In genomic region chr2:163437800-163438199, GRCm38 (mm10) we compare ENCODE assay signal across 13 mouse cellular contexts. TPM values are rescaled to one million over a fixed set of nuclear protein-coding genes. Genes with fewer than 3 reads are reported as not detected.
DNase-seq lines count a peak whose midpoint lies in the region; ATAC-seq lines count a peak whose summit lies in the region.
"Had no signal": no experiment of that assay in that cellular context is flagged by ENCODE, and none has a peak within 500 bp of the region (broad histone marks: within the 10 kb centered on the region; RNA-seq: fewer than 3 reads in every experiment).

No protein-coding gene starts in this region.

- H3K27me3 ChIP-seq in heart, embryonic 10.5 days (ENCODE audit: insufficient read depth, poor library complexity, severe bottlenecking), result peaks cover 42% of the 10 kb centered on the region
- no peaks in the 10 kb centered on the region for H3K27me3 ChIP-seq in forebrain, embryonic 14.5 days (replicated peaks; ENCODE audit: control insufficient read depth, insufficient read depth, low read length)
- H3K27me3 ChIP-seq in midbrain, embryonic 15.5 days (replicated peaks), result no peaks in the 10 kb centered on the region

- H3K4me2 ChIP-seq in forebrain, embryonic 14.5 days (ENCODE audit: low read length), result peak overlapping the region; percentile 65
- H3K4me2 ChIP-seq in midbrain, embryonic 15.5 days, result peak overlapping the region; percentile 65

- H3K4me1 ChIP-seq in heart, embryonic 10.5 days, result peaks cover 9% of the 10 kb centered on the region
- H3K4me1 ChIP-seq in forebrain, embryonic 14.5 days (ENCODE audit: control insufficient read depth, insufficient read depth, low read length), result peaks cover 13% of the 10 kb centered on the region
- peaks cover 32% of the 10 kb centered on the region for H3K4me1 ChIP-seq in midbrain, embryonic 15.5 days

- peak overlapping the region; percentile 52 for H3K4me3 ChIP-seq in heart, embryonic 10.5 days
- peak overlapping the region; percentile 80 for H3K4me3 ChIP-seq in forebrain, embryonic 14.5 days (ENCODE audit: low read depth, low read length)
- H3K4me3 ChIP-seq in midbrain, embryonic 15.5 days, result peak overlapping the region; percentile 72

- H3K36me3 ChIP-seq in heart, embryonic 10.5 days, result no peaks in the 10 kb centered on the region
- no peaks in the 10 kb centered on the region for H3K36me3 ChIP-seq in forebrain, embryonic 14.5 days (ENCODE audit: control insufficient read depth, insufficient read depth, low read length)
- no peaks in the 10 kb centered on the region for H3K36me3 ChIP-seq in midbrain, embryonic 15.5 days (replicated peaks)

- peak overlapping the region; percentile 91 for H3K9ac ChIP-seq in forebrain, embryonic 14.5 days (ENCODE audit: low read length)
- H3K9ac ChIP-seq in midbrain, embryonic 15.5 days, result peak overlapping the region; percentile 81

- no peak overlapping the region for H3K27ac ChIP-seq in heart, embryonic 10.5 days
- H3K27ac ChIP-seq in forebrain, embryonic 14.5 days (ENCODE audit: low read depth, low read length), result no peak overlapping the region
- peak overlapping the region; percentile 87 for H3K27ac ChIP-seq in midbrain, embryonic 15.5 days
- H3K27ac ChIP-seq: gastrocnemius, adult 2 months had no signal

- DNase-seq in heart, embryonic 10.5 days (ENCODE audit: low spot score), result no peak
- no peak for DNase-seq in heart, adult 18-20 months
- DNase-seq in MN1 (ENCODE audit: low spot score) (peak; percentile 20), liver (no peak)
- no peak for DNase-seq in forebrain, embryonic 14.5 days (ENCODE audit: low spot score)
- DNase-seq in gastrocnemius, postnatal 4 days (ENCODE audit: low spot score in 2 of 2), result no peak
- no peak for DNase-seq in layer of hippocampus, adult 9-11 months
- DNase-seq: gastrocnemius, adult 2 months; lung, adult 2 months had no signal

- no peak for ATAC-seq in forebrain, embryonic 14.5 days
- 0 out of 2 replicates have a peak, but pooled peaks have one; percentile 15 for ATAC-seq in midbrain, embryonic 15.5 days (replicated peaks)
- ATAC-seq: activated CD4-positive, CD25-positive, alpha-beta regulatory T cell, adult 4 months; inflammation-experienced regulatory T-cells, adult 6 months had no signal

- H3K9me3 ChIP-seq in heart, embryonic 10.5 days, result no peaks in the 10 kb centered on the region
- no peaks in the 10 kb centered on the region for H3K9me3 ChIP-seq in forebrain, embryonic 14.5 days (replicated peaks; ENCODE audit: control insufficient read depth, low read length)
- H3K9me3 ChIP-seq in midbrain, embryonic 15.5 days, result no peaks in the 10 kb centered on the region

- 42% methylated on average over 4 of the region's 4 CpGs for WGBS in heart, embryonic 10.5 days
- WGBS in forebrain, embryonic 14.5 days, result 34% methylated on average over 4 of the region's 4 CpGs
- WGBS in midbrain, embryonic 15.5 days, result 41% methylated on average over 4 of the region's 4 CpGs

RNA-seq across cellular contexts. Expression of gene Gdap1l1, which starts 0.5 kb away (rescaled TPM):
- polyA plus RNA-seq in heart, embryonic 10.5 days (2016; fragmentation: Nextera tagmentation; extraction: Ambion mirVana), result 0.21 and 1.1 TPM in 2 replicates
- not detected for total RNA-seq in heart, adult 18-20 months (2021)
- 107 and 113 TPM in 2 replicates for polyA plus RNA-seq in forebrain, embryonic 14.5 days (2014; fragmentation: Nextera tagmentation; extraction: Ambion mirVana)
- polyA plus RNA-seq in midbrain, embryonic 15.5 days (2015; fragmentation: Nextera tagmentation; extraction: Ambion mirVana), result 145 and 146 TPM in 2 replicates
- total RNA-seq in gastrocnemius, postnatal 4 days (2021), result not detected
- total RNA-seq: gastrocnemius, adult 2 months had no signal
- polyA plus RNA-seq: activated CD4-positive, CD25-positive, alpha-beta regulatory T cell, adult 4 months had no signal

RNA-seq across cellular contexts. Expression of gene Oser1, which starts 13.3 kb away (rescaled TPM):
- 65.0 and 74.3 TPM in 2 replicates for polyA plus RNA-seq in heart, embryonic 10.5 days (2016; fragmentation: Nextera tagmentation; extraction: Ambion mirVana)
- total RNA-seq in heart, adult 18-20 months (2021), result 10 to 100 TPM; 17.5 to 30.0 TPM
- polyA plus RNA-seq in forebrain, embryonic 14.5 days (2014; fragmentation: Nextera tagmentation; extraction: Ambion mirVana), result 83.6 and 90.3 TPM in 2 replicates
- polyA plus RNA-seq in midbrain, embryonic 15.5 days (2015; fragmentation: Nextera tagmentation; extraction: Ambion mirVana), result 73.1 and 78.7 TPM in 2 replicates
- total RNA-seq in gastrocnemius, postnatal 4 days (2021), result 10 to 100 TPM; 31.3 to 33.8 TPM

RNA-seq across cellular contexts. Expression of gene Fitm2, which starts 34.6 kb away (rescaled TPM):
- polyA plus RNA-seq in heart, embryonic 10.5 days (2016; fragmentation: Nextera tagmentation; extraction: Ambion mirVana), result 13.0 and 19.2 TPM in 2 replicates
- total RNA-seq in heart, adult 18-20 months (2021), result 100 to 1,000 TPM; 203 to 216 TPM
- polyA plus RNA-seq in forebrain, embryonic 14.5 days (2014; fragmentation: Nextera tagmentation; extraction: Ambion mirVana), result 8.6 and 10.4 TPM in 2 replicates
- 16.5 and 17.0 TPM in 2 replicates for polyA plus RNA-seq in midbrain, embryonic 15.5 days (2015; fragmentation: Nextera tagmentation; extraction: Ambion mirVana)
- total RNA-seq in gastrocnemius, postnatal 4 days (2021), result 10 to 100 TPM; 19.6 to 21.6 TPM

RNA-seq across cellular contexts. Expression of gene Jph2, which starts 40.0 kb away (rescaled TPM):
- polyA plus RNA-seq in heart, embryonic 10.5 days (2016; fragmentation: Nextera tagmentation; extraction: Ambion mirVana), result 32.5 and 43.7 TPM in 2 replicates
- 100 to 1,000 TPM; 393 to 402 TPM for total RNA-seq in heart, adult 18-20 months (2021)
- 0.08 and 0.15 TPM in 2 replicates for polyA plus RNA-seq in forebrain, embryonic 14.5 days (2014; fragmentation: Nextera tagmentation; extraction: Ambion mirVana)
- 0.93 and 0.94 TPM in 2 replicates for polyA plus RNA-seq in midbrain, embryonic 15.5 days (2015; fragmentation: Nextera tagmentation; extraction: Ambion mirVana)
- total RNA-seq in gastrocnemius, postnatal 4 days (2021), result 100 to 1,000 TPM; 166 to 199 TPM
- polyA plus RNA-seq: activated CD4-positive, CD25-positive, alpha-beta regulatory T cell, adult 4 months; inflammation-experienced regulatory T-cells, adult 6 months had no signal

RNA-seq across cellular contexts. Expression of gene R3hdml, which starts 54.3 kb away (rescaled TPM):
- polyA plus RNA-seq in heart, embryonic 10.5 days (2016; fragmentation: Nextera tagmentation; extraction: Ambion mirVana), result 0.20 TPM in 1 of 2 replicates, not detected in the other
- total RNA-seq in heart, adult 18-20 months (2021), result not detected
- 0.40 TPM in 1 of 2 replicates, not detected in the other for polyA plus RNA-seq in forebrain, embryonic 14.5 days (2014; fragmentation: Nextera tagmentation; extraction: Ambion mirVana)
- not detected in 2 replicates for polyA plus RNA-seq in midbrain, embryonic 15.5 days (2015; fragmentation: Nextera tagmentation; extraction: Ambion mirVana)
- not detected for total RNA-seq in gastrocnemius, postnatal 4 days (2021)
- total RNA-seq: gastrocnemius, adult 2 months; left cerebral cortex, adult 18-20 months had no signal
- polyA plus RNA-seq: activated CD4-positive, CD25-positive, alpha-beta regulatory T cell, adult 4 months; inflammation-experienced regulatory T-cells, adult 6 months; lung, adult 2 months had no signal

Comparison
In these comparisons a context has a peak if more than half of its experiments do, and no peak if none do; other contexts are left out.
1. RNA of gene Gdap1l1, which starts 0.5 kb away (polyA plus RNA-seq): 145 to 146 TPM in midbrain, embryonic 15.5 days and 107 to 113 TPM in forebrain, embryonic 14.5 days; 0.21 to 1.1 TPM in heart, embryonic 10.5 days; every median in the first group is over 10 times any median in the second.
2. Peak in every context shown above with its lines, with median percentiles within 50 percentile points of each other: H3K4me3 ChIP-seq.